In genomic region chr12:17333459-17333858, GRCm38 (mm10) we compare ENCODE assay signal across 26 mouse cellular contexts. TPM values are rescaled to one million over a fixed set of nuclear protein-coding genes. Genes with fewer than 3 reads are reported as not detected.
"Had no signal": no experiment of that assay in that cellular context is flagged by ENCODE, and none has a peak within 500 bp of the region (broad histone marks: within the 10 kb centered on the region; RNA-seq: fewer than 3 reads in every experiment).

No protein-coding gene starts in this region.

- H3K4me3 ChIP-seq: gastrocnemius, adult 2 months; heart, embryonic 10.5 days; heart, embryonic 12.5 days; hindbrain, embryonic 10.5 days; hindbrain, embryonic 12.5 days; intestine, embryonic 15.5 days; layer of hippocampus, adult 2 months; left cerebral cortex, adult 2 months; limb, embryonic 10.5 days; limb, embryonic 12.5 days; liver, embryonic 13.5 days; liver, embryonic 15.5 days had no signal

- H3K27ac ChIP-seq: gastrocnemius, adult 2 months; heart, embryonic 10.5 days; hindbrain, embryonic 10.5 days; hindbrain, embryonic 12.5 days; hindbrain, embryonic 14.5 days; intestine, embryonic 15.5 days; kidney, postnatal 0 days; layer of hippocampus, adult 2 months; left cerebral cortex, adult 2 months; limb, embryonic 10.5 days; limb, embryonic 12.5 days; liver, embryonic 13.5 days; liver, embryonic 15.5 days had no signal

- H3K4me2 ChIP-seq: heart, embryonic 12.5 days; hindbrain, embryonic 12.5 days; hindbrain, embryonic 14.5 days; intestine, embryonic 15.5 days; limb, embryonic 12.5 days; liver, embryonic 13.5 days; liver, embryonic 15.5 days had no signal

- H3K9me3 ChIP-seq: heart, embryonic 10.5 days; hindbrain, embryonic 12.5 days; intestine, embryonic 15.5 days; limb, embryonic 10.5 days; liver, embryonic 13.5 days; liver, embryonic 15.5 days had no signal

- H3K27me3 ChIP-seq: intestine, embryonic 15.5 days; limb, embryonic 12.5 days; liver, embryonic 15.5 days had no signal

- H3K36me3 ChIP-seq: heart, embryonic 10.5 days; heart, embryonic 12.5 days; hindbrain, embryonic 10.5 days; hindbrain, embryonic 12.5 days; intestine, embryonic 15.5 days; limb, embryonic 10.5 days; limb, embryonic 12.5 days; liver, embryonic 13.5 days; liver, embryonic 15.5 days had no signal

- ATAC-seq: hindbrain, embryonic 16.5 days; inflammation-experienced regulatory T-cells, adult 6 months; intestine, embryonic 15.5 days; intestine, postnatal 0 days had no signal

- H3K4me1 ChIP-seq: heart, embryonic 10.5 days; heart, embryonic 12.5 days; hindbrain, embryonic 10.5 days; hindbrain, embryonic 12.5 days; intestine, embryonic 15.5 days; limb, embryonic 10.5 days; limb, embryonic 12.5 days; liver, embryonic 13.5 days; liver, embryonic 15.5 days had no signal

- DNase-seq: gastrocnemius, adult 2 months; gastrocnemius, postnatal 10 days; gastrocnemius, postnatal 25 days; heart, adult 18-20 months; heart, postnatal 10 days; heart, postnatal 4 days; kidney, postnatal 4 days; liver, embryonic 13.5 days; lung, adult 2 months had no signal

- H3K9ac ChIP-seq: heart, embryonic 12.5 days; hindbrain, embryonic 12.5 days; hindbrain, embryonic 14.5 days; intestine, embryonic 15.5 days; limb, embryonic 12.5 days; liver, embryonic 13.5 days; liver, embryonic 15.5 days had no signal

RNA-seq across cellular contexts. Expression of gene Atp6v1c2, which starts 4.3 kb away (rescaled TPM):
- total RNA-seq: gastrocnemius, adult 2 months; gastrocnemius, postnatal 10 days; granulocyte monocyte progenitor cell, adult 5-6 weeks; heart, postnatal 10 days; heart, postnatal 25 days; heart, postnatal 4 days had no signal
- polyA plus RNA-seq: intestine, postnatal 0 days; liver, embryonic 13.5 days; liver, embryonic 15.5 days had no signal
